Mouse (Mus musculus) left cerebral cortex, postnatal 25 days (tissue): Measurements from ENCODE around the gene Ube2j2. TPM values are rescaled to one million over a fixed set of nuclear protein-coding genes. Genes with fewer than 3 reads are reported as not detected.

Source experiments
- DNase-seq, 2 experiments: peaks; one replicate each; pipeline ENCODE4 v3.0.0; 2022; ENCODE audit warnings: low spot score in 2 of 2, mixed read lengths in 1 of 2
- intact Hi-C: fragments of 180-260 bp; cut with DNase I; formaldehyde crosslinking; loops from one replicate; pipeline ENCODE4 v1.15.1; 2025
- total RNA-seq, 2 experiments: library from RNA; stranded (reverse); gene quantifications; 2 replicates each; pipeline ENCODE4 v1.2.3; 2021

Ube2j2 gene
- 10 to 100 TPM; 71.9 to 72.7 TPM for total RNA-seq

GRCm38 (mm10) chr4:155943534-155944249 lies at the start of gene Ube2j2:
Gene Ube2j2, plus strand, starts transcription at chr4:155943831.
- intact Hi-C loops, result loop anchor here (1.0 to 2.0 kb wide), 2 partner anchors 49 kb away; partner anchors contain the start of genes B3galt6 and Sdf4
- peak; percentile 96 to 98 for DNase-seq

- peak; percentile 76 to 92 for DNase-seq
- intact Hi-C loops, result loop anchor here (1.0 kb wide), 1 partner anchor 49 kb away; the partner anchor contains the start of gene Ube2j2
Measured at GRCm38 (mm10) chr4:155894311-155894881, 49.2 kb upstream of the Ube2j2 start.

DNA sequence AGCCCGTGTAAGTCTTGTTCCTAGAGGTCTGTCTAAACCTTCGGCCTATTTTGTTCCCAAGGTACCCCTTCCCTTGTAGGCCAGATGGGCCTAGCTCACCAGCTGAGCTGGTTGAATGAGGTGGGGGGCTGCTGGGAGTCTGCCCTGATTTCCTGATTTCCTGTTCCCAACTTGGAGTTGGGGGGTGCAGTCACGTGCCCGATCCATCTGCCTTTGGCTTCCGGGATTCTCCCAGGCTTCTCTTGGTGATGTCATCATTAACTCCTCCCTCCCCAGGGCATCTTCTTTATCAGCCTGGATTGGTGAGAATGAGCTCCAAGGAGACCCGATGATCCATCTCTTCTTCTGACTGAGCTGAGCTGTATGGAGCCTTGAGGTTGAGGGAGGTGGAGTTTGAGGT lies 48.4 kb upstream of the Ube2j2 start:
- DNase-seq, result peak; percentile 79 to 90
- intact Hi-C loops, result no loop called here

- intact Hi-C loops, result no loop called here
- no peak for DNase-seq
Measured at GRCm38 (mm10) chr4:155895826-155896225, 47.8 kb upstream of the Ube2j2 start.

DNA sequence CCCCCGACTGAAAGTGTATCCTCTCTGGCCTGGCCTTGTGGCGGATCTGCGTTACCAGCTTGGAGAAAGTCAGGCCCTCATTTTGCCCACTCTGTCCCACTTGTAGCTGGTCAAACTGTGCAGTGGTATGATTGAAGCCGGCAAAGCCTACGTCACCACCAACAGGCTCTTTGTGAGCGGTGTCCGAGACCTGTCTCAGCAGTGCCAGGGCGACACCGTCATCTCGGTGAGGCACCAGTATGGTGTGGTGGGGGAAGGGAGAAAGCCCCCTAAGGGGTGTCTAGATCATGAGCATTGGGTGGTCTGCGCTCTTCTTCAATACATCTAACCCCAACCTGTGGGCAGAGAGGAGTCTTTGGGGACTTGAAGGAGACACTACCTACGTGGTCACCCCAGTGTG lies 47.2 kb upstream of the Ube2j2 start:
- DNase-seq, result peak in 1 of 2 experiments; percentile 0
- intact Hi-C loops, result no loop called here

DNA sequence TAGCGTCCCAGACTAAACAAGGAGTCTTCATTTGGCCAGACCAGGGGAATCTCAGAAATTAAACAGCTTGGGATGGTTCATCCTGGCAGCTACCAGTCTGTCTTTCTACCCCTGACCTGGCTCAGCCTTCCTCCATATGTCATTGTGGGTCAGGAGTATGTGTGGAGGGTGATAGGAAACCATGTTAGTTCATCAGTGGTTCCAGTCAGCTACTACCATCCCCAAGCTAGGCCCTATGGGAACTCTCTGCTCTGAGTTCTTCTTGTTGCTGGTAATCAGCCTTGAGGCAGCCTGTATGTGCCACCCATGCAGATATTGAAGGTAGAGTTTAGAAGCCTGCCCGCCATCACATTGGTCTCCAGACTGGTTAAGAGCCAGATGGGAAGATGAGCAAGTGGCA lies 45.3 kb upstream of the Ube2j2 start:
- intact Hi-C loops, result no loop called here
- DNase-seq, result no peak

DNA sequence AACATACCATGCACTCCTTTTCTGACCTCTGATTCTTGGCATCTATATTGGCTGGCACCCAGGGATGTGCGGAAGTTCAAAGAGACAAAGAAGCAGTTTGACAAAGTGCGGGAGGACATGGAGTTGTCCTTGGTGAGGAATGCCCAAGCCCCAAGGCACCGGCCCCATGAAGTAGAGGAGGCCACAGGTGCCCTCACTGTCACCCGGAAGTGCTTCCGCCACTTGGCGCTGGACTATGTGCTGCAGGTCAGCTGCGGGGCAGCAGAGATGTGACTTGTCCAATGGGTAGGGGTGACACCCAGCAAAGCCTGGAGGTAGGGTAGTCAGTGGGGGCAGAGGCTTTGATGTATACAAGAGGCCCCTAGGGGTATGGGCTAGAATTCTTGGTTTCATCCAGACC lies 44.3 kb upstream of the Ube2j2 start:
- DNase-seq, result no peak
- intact Hi-C loops, result no loop called here

- DNase-seq, result peak; percentile 27 to 44
- intact Hi-C loops, result no loop called here
Measured at GRCm38 (mm10) chr4:155901205-155901604, 42.4 kb upstream of the Ube2j2 start.

GRCm38 (mm10) chr4:155903246-155903645 lies 40.4 kb upstream of the Ube2j2 start:
- no peak for DNase-seq
- intact Hi-C loops, result no loop called here

- DNase-seq, result peak; percentile 10 to 24
Measured at GRCm38 (mm10) chr4:155904318-155905102, 39.1 kb upstream of the Ube2j2 start.

GRCm38 (mm10) chr4:155905634-155906033 lies 38.0 kb upstream of the Ube2j2 start:
- peak in 1 of 2 experiments; percentile 3 for DNase-seq
- intact Hi-C loops, result no loop called here

More at GRCm38 (mm10) chr4:155904318-155905102, 39.1 kb upstream of the Ube2j2 start:
- intact Hi-C loops, result no loop called here

GRCm38 (mm10) chr4:155906125-155906524 lies 37.5 kb upstream of the Ube2j2 start:
- peak; percentile 1 to 2 for DNase-seq
- intact Hi-C loops, result no loop called here

DNA sequence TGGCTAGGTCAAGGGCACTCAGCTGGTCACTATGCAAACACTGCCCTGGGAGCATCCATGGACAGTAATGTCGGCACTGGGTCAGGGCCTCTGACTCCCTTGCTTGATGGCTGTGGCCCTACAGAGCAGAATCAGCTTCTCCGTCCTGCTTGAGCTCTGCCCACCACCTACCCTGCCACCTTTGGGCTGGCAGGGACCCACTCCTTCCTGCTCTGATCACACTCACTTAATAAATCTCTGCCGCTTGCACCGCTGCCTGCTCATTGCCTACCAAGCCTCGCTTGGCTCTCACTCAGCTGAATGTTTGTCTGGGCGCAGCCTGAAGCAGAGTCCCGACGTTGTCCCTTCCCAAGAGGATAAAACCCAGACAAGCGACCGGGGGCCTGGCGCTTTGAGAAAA lies 36.6 kb upstream of the Ube2j2 start:
- peak; percentile 1 for DNase-seq
- intact Hi-C loops, result no loop called here

GRCm38 (mm10) chr4:155908281-155908680 lies 35.4 kb upstream of the Ube2j2 start:
- intact Hi-C loops, result no loop called here
- peak; percentile 1 for DNase-seq

DNA sequence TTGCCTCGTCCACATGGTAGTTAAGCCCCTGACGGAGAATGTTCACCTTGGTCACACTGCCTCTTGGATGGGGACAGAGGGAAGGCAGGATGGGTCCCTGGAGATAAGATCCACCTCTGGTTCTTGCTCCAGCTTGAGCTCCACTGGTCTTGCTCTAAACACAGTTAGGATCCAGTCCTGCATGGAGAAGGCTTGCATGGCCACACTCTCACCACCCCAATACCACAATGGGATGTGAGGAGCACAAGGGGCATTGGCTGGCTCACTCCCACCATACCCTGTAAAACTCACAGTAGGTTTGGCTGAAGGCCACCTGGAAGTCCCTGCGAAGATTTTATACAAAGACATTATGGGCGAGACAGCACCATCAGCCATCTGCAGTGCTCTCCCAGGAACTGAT lies 34.9 kb upstream of the Ube2j2 start:
- peak in 1 of 2 experiments; percentile 0 for DNase-seq

GRCm38 (mm10) chr4:155932031-155932430 lies 11.6 kb upstream of the Ube2j2 start:
- intact Hi-C loops, result no loop called here

More for the DNA sequence above, 34.9 kb upstream of the Ube2j2 start:
- intact Hi-C loops, result no loop called here

DNA sequence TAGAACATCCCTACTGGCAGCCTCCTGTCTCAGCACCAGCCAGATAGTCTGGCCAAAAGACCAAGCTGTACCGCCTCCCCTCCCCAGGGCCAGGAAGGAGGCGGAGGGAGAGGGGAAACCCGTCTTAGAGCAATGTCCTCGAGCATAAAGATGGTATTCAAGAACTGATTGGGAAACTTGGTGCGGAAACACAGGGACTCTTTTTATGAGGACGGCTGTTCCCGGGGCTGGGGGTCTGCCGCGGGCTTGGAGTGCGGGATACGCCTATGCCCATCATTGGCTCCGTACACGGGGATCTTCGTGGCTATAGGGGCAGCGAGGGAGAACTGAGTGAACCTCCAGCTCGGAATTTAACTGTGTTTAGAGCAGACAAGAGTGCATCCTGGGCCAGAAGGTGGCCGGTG lies 580 bp upstream of the Ube2j2 start:
- intact Hi-C loops, result loop anchor here (1.0 to 2.0 kb wide), 2 partner anchors 49 to 50 kb away; partner anchors contain the start of genes B3galt6 and Sdf4
- DNase-seq, result peak; percentile 50 to 67

More at GRCm38 (mm10) chr4:155932031-155932430, 11.6 kb upstream of the Ube2j2 start:
- no peak for DNase-seq

DNA sequence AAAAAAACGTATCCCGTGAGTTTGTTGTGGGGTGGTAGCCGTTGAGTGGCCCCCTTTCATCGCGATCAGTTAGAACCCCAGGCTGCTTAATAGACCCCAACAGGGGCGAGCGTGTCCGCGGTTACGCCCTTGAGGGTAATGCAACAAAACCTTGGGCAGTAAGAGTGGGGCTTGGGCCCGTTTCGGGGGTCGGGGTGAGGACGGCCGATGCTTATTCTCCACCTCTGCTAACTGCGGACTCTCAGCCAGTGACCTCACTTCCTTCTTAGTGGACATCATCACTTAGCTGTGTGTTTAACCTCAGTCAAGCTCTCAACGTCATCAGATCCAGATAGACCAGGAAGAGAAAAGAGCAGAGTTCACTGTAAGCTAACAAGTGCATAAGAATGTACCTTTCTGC lies 640 bp downstream of the Ube2j2 start:
- DNase-seq, result no peak
- intact Hi-C loops, result no loop called here

DNA sequence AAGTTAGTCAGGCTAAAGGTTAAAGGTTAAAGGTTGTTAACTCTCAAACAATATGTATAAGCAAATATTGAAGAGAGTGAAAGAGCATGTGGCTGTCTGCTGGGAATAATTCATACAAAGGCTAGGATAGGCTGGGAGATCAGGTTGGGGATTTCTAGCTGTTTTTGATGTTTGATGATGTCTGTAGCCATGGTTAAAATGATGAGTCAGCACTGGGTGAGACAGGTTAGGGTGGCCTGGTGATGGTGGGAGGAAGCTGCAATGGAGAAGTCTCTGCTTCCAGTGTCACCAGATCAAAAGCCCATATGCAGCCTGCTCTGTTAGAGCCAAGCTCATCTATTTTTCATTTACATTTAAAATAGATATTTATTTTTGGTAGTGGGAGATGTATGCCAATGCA lies 3.5 kb downstream of the Ube2j2 start:
- DNase-seq, result no peak
- intact Hi-C loops, result no loop called here

GRCm38 (mm10) chr4:155955491-155955890 lies 11.9 kb downstream of the Ube2j2 start:
- intact Hi-C loops, result no loop called here
- DNase-seq, result no peak
